Mouse (Mus musculus) c-Kit-negative CD71-positive TER-119-positive erythroid progenitor cells, embryonic 14.5 days (primary cell): ENCODE data around the gene Gm4737.
"Not testable (repeated sequence)": the region's sequence is repeated elsewhere in the genome, so short reads cannot be mapped to it uniquely, and the experiment has no call there.

Experiments
- DNase-seq: peaks from one replicate; pipeline ENCODE4 v3.0.0-alpha.2; 2013; ENCODE audit warnings: low read depth, low spot score

Gene Gm4737

DNA sequence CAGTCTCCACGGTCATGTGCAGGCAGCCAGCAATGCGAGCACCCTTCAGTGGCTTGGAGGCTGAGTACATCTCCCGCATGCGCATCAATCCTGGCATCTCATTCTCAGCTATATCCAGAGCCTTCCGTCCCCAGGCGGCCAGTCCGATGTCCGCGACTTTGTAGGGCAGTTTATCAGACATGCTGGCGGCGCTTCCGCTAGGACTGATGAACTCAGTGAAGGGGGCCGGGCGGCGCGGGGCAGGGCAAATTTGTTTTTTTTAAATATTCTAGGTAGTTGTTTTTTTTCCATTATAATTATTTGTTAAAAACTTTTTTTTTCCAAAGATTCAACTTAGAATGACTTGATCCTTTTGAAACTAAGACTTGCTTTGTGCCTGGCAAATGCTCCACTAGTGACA is at the start of gene Gm4737:
Gene Gm4737, minus strand, starts transcription at position 246 of the 400 bp plus-strand sequence.
- not testable (repeated sequence) for DNase-seq

- no peak for DNase-seq
Observed at GRCm38 (mm10) chr16:46195792-46196191, 40.9 kb upstream of the Gm4737 start.

DNA sequence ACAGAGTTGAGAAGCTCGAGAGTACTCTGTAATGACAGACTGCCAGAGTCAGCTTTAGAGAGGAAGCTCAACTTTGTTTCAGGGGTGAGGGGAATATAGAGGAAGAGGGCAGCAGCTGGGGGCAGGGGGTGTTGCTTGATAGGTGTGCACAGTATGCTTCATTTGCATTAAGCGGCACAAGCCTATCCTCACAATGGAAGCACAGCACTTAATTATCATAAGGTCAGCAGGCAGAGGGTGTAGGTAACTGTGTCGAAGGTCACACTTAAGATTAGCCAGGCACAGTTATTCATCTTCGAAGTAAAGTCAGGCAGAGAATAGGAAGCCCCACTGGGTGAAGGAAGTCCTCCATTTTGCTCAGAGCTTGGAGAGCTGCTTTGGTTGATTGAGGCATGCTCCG is 28.2 kb upstream of the Gm4737 start:
- DNase-seq: no peak

GRCm38 (mm10) chr16:46178121-46178801 is 23.4 kb upstream of the Gm4737 start:
- DNase-seq: no peak

GRCm38 (mm10) chr16:46173039-46173438 is 18.2 kb upstream of the Gm4737 start:
- DNase-seq: no peak

GRCm38 (mm10) chr16:46166971-46167370 is 12.1 kb upstream of the Gm4737 start:
- DNase-seq: no peak

DNA sequence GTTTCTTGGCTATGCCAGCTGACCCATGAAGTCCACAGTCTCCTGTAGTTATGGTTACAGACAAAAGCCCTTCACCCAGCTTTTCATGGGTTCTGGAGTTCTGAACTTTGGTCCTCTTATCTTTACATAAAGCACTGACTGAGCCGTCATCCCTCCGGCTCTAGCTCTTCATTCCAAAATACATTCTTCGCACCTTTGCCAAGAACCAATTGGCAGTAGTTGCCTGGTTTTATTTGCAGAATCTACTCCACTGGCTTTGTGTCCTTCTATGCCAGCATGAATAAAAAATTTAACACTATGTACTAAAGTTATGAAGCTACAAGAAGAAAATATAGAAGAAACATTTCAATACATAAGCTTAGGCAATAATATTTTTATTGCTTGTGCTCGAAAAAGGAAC is 10.4 kb upstream of the Gm4737 start:
- no peak for DNase-seq

- no peak for DNase-seq
Observed at GRCm38 (mm10) chr16:46151141-46151540, 3.7 kb downstream of the Gm4737 start.

- DNase-seq: no peak
Observed at GRCm38 (mm10) chr16:46148661-46149341, 6.1 kb downstream of the Gm4737 start.

DNA sequence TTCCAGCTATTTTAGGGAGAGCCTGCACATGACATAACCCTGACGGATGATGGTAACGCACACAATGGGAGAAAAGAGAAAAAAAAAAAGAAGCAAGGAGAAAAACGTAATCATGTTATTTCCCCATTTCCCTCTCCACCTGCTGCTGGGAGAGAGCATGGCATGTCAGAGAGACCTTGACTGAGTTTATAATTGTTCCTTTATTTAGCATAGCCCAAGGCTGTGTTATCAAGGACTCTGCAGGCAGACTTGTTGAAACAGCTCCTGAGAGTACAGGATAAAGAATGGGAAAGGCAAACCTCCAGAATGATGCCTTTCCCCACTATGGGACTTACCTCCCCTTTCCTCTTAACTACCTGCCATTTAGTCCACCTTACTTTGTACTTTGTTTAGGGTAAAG is 7.9 kb downstream of the Gm4737 start:
- no peak for DNase-seq

GRCm38 (mm10) chr16:46122238-46122637 is 32.6 kb downstream of the Gm4737 start:
- DNase-seq: no peak

DNA sequence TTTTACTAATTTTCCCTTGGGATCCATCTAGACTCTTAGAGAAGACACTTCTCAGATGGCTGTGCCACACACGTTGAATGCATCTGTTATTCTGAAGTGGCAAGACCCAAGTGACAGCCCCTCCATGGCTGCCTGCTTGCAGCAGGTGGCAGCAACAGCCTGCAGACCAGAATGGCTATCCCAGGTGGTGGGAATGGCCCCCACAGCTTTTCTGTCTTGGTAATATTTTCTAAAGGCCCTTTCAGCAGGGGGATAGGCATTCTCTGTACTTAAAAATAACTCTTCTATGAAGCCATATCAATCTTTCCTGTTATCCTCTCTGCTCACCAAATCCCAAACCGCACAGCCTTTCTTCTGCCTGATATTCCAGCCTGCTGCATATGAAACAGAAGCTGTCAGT is 33.5 kb downstream of the Gm4737 start:
- no peak for DNase-seq

DNA sequence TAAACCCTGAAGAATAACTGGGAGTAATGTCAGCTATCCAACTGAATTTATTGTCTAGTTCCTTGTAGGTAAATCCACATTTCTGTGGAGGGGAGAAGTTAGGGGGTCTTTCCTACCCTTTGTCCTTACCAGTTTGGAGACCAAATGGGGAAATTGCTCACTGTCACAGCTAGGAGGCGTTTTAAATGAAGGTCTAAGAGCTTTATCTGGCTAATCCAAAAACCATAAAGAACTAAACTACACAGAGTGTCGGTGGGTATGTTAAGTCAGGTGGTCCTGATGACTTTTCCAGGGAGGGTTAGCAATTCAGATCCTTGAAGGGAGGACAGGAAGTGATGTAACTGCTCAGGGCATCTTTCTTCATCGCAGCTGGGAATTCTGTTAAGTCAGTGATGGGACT is 34.3 kb downstream of the Gm4737 start:
- DNase-seq: no peak

DNA sequence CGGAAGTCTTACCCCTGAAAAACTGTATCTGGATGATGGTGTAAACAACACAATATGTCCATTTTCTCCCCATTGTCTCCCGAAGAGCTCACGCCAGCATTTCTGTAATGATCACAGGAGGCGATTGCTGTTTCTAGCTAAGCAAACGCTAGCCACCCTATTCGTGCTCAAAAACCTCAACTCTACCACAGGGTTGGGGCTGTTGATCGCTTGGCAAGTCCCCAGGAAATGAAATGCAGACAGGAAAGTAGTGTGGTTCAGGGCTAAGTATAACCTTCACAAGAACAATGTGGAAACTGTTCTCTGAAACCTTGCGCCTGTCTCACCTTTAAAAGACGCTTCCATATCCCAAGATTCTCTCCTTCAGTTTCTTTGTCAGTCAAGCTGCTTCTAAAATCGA is 34.9 kb downstream of the Gm4737 start, which contains the start of gene Cd96:
Gene Cd96, minus strand, starts transcription at position 232 of the 400 bp plus-strand sequence.
- no peak for DNase-seq

DNA sequence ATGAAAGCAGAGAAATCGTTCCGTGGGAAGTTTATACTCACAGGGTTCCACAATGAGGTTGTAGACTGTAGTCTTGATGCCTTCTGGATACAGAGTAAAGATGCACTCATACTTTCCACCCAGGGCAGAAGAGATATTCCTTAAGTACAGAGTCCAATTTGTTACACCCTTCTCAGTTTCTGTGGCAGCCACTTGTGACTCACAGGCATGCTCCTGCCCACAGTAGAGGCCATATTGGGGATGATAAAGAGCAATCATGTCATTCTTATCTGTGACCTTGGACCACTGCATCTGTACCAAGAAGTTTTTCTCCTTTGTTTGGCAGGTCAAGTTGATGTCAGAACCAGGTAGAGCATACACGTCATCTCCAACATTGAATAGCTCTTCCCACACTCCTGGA is 37.2 kb downstream of the Gm4737 start:
- DNase-seq: no peak

DNA sequence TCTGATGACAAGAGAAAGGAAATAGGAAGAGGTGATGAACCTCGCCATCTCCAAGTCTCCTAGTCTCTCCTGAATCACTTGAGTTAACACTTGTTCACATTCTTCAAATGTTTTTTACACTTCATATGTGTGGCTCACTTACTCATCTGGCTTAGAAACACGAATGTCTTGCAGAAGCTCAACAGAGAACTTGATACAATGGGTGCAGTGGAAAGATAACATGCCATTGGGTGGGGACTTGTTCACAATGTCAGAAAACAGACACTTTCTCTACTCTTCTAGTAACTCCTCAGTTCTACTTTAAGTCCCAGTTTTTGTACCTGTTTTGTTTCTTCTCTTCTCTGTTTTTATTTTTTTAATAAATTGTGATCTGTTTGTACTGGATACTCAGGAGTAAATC is 40.1 kb downstream of the Gm4737 start:
- no peak for DNase-seq

- DNase-seq: no peak
Observed at GRCm38 (mm10) chr16:46109536-46109935, 45.3 kb downstream of the Gm4737 start.

DNA sequence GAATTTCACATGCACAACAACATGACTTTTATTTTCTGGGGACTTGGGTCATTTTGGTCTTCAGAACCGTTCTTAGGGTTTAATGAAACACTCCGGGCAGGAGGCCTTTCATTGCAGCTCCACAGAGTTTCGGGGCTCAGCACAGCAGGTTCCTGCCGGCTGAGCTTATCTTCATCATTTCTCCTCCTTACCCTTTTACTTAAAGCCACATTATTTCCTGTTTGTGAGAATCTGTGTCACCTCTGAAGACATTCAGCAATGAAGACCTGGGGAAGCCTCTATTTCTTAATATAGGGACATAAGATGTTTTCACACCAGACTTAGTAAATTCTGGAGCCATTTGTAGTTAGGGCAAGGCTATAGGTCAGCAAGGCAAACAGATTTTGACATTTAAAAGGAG is 47.4 kb downstream of the Gm4737 start:
- no peak for DNase-seq

GRCm38 (mm10) chr16:46104491-46104890 is 50.4 kb downstream of the Gm4737 start:
- DNase-seq: no peak
